Mouse (Mus musculus): ENCODE measurements around the gene Tspan15. TPM values are rescaled to one million over a fixed set of nuclear protein-coding genes. Genes with fewer than 3 reads are reported as not detected.

Tspan15 gene
- 106 and 119 TPM in 2 replicates for polyA plus RNA-seq (2015; fragmentation: Nextera tagmentation; extraction: Ambion mirVana)

DNA sequence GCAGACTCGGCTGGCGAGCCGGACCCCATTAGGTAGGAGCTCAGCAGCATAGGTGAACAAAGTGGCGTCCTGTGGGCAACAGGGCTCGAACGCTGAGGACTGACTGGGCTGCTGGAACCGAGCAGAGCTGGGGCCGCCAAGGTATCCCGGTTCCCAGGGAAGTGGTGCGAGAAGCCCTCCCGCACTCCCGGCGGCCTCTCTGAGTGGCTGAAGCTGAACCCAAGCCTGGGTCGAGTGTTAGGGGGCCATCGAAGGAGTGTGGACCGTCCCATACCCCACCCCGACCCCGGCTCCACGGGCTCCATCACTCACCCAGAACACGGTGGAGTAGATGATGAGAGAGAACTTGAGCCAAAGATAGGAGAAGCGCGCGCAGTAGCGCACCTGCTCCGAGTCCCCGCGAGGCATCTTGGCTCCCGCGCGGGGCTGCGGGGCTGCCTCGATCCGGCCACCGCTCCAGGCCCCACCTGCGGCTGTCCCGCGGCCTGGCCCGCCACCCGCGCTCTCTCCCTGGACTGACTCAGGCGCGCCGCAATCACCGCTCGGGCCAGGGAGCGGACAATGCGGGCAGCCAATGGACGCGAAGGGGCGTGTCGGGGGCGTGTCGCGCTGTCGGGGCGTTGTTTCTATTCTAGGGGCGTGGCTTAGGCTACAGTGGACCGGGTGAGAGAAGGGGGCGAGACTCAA, at the start of gene Tspan15:
Gene Tspan15, minus strand, starts transcription at position 544 of the 687 bp plus-strand sequence.
- Histone ChIP-seq H3K4me2 (replicated peaks; ENCODE audit: low read depth, low read length) (peak within 1 kb of the TSS; percentile 84), H3K27ac (ENCODE audit: low read length) (peak within 1 kb of the TSS; percentile 73), H3K4me1 (ENCODE audit: insufficient read depth, low read depth, low read length) (peaks cover 5% of the 10 kb centered on the region; the same call in 1 of the 2 replicates), H3K36me3 (ENCODE audit: insufficient read depth, low read length) (no peaks in the 10 kb centered on the region), H3K4me3 (ENCODE audit: low read depth, low read length) (peak within 1 kb of the TSS; percentile 61), H3K9ac (replicated peaks; ENCODE audit: low read depth) (peak within 1 kb of the TSS; percentile 59), H3K9me3 (ENCODE audit: low read length) (no peaks in the 10 kb centered on the region), H3K27me3 (replicated peaks; ENCODE audit: insufficient read depth, low read length) (no peaks in the 10 kb centered on the region)
- no peak for TF ChIP-seq EP300 (IDR thresholded peaks at IDR 0.05)
- TF ChIP-seq CTCF (IDR thresholded peaks at IDR 0.05): no peak
- DNase-seq (ENCODE audit: low spot score) (peak; percentile 95), ATAC-seq (peak; percentile 97)
- under 1% methylated on average over 55 of the region's 59 CpGs for WGBS

DNA sequence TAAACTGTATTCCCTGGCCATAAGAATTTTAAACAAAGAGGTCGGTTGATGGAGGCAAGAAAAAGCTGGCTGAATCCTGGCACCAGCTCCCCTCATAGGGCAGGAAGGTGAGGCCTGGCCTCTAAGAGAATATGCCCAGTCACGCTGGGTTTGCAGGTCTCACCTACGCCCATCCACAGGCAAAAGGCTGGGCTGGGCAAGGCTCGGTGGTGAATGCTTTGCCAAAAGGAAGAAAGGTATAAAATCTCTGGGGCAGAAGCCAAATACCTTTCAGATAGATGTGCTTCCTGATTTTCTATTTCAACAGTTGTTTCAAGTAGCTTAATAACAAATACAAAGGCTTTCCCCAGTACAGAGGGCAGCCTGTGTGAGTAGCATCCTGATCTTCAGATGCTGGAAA, 48.6 kb upstream of the Tspan15 start:
- Histone ChIP-seq H3K27ac (ENCODE audit: low read length) (no peak overlapping the region), H3K36me3 (ENCODE audit: insufficient read depth, low read length) (peaks cover 6% of the 10 kb centered on the region), H3K9ac (replicated peaks; ENCODE audit: low read depth) (no peak overlapping the region), H3K4me1 (ENCODE audit: insufficient read depth, low read depth, low read length) (no peaks in the 10 kb centered on the region), H3K4me2 (replicated peaks; ENCODE audit: low read depth, low read length) (no peak overlapping the region), H3K4me3 (ENCODE audit: low read depth, low read length) (no peak overlapping the region), H3K27me3 (replicated peaks; ENCODE audit: insufficient read depth, low read length) (no peaks in the 10 kb centered on the region), H3K9me3 (ENCODE audit: low read length) (no peaks in the 10 kb centered on the region)
- no peak for TF ChIP-seq EP300 (IDR thresholded peaks at IDR 0.05)
- no peak for TF ChIP-seq CTCF (IDR thresholded peaks at IDR 0.05)
- DNase-seq (ENCODE audit: low spot score): no peak
- ATAC-seq: no peak
- 78% methylated on average over 4 of the region's 4 CpGs for WGBS

DNA sequence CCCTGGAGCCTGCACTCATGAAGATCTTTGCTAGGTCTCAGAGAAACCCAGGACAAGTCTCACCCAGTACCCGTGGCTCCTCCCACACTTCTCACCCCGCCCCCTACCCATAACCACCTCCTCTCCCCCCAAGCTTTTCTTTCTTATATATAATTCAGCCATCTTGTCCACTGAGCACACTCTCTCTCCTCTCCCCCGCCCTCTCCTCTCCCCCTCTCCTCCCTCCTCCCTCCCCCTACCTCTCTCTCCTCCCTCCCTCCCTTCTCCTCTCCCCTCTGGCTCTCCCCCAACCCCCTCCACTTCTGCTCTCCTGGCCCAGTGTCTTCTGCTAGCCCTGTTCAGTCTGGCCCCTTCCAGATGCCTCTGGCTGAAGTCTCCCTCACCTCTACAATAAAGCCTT, 48.0 kb upstream of the Tspan15 start:
- no peak for TF ChIP-seq CTCF (IDR thresholded peaks at IDR 0.05)
- TF ChIP-seq EP300 (IDR thresholded peaks at IDR 0.05): no peak
- H3K27me3 ChIP-seq (replicated peaks; ENCODE audit: insufficient read depth, low read length): no peaks in the 10 kb centered on the region
- DNase-seq (ENCODE audit: low spot score): no peak
- ATAC-seq: no peak
- H3K4me2 ChIP-seq (replicated peaks; ENCODE audit: low read depth, low read length): no peak overlapping the region
- no peaks in the 10 kb centered on the region for H3K9me3 ChIP-seq (ENCODE audit: low read length)
- H3K4me1 ChIP-seq (ENCODE audit: insufficient read depth, low read depth, low read length): no peaks in the 10 kb centered on the region
- peaks cover 6% of the 10 kb centered on the region; the same call in 1 of the 2 replicates for H3K36me3 ChIP-seq (ENCODE audit: insufficient read depth, low read length)
- no peak overlapping the region for H3K4me3 ChIP-seq (ENCODE audit: low read depth, low read length)
- 72% methylated on average over 3 of the region's 3 CpGs for WGBS
- no peak overlapping the region for H3K27ac ChIP-seq (ENCODE audit: low read length)
- H3K9ac ChIP-seq (replicated peaks; ENCODE audit: low read depth): no peak overlapping the region

DNA sequence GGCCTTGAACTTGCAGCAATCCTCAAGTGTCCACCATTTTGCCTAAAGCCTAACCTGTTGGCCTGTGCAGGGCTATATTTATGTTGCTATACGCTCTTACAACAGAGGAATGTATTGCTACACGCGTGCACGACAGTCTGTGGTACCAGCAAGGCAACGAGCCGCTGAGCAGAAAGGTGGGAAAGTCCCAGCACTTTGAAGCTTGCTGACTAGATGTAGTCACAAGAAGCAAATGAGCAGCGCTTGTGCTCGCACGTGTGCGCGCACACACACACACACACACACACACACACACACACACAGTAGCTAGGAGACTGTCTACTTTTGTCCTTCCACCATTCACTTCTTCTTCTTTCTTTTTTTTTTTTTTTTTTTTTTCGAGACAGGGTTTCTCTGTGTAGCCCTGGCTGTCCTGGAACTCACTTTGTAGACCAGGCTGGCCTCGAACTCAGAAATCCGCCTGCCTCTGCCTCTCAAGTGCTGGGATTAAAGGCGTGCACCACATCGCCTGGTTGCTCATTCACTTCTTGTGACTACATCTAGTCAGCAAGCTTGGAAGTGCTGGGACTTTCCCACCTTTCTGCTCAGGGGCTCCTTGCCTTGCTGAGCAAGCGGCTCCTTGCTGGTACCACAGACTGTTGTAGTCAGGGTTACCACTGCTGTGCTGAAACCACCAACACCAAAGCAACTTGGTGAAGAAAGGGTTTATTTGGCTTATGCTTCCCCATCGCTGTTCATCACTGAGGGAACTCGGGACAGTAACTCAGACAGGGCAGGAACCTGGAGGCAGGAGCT, 46.6 kb upstream of the Tspan15 start:
- no peak overlapping the region for H3K4me2 ChIP-seq (replicated peaks; ENCODE audit: low read depth, low read length)
- no peak overlapping the region for H3K4me3 ChIP-seq (ENCODE audit: low read depth, low read length)
- DNase-seq (ENCODE audit: low spot score) (no peak), ATAC-seq (no peak)
- H3K9ac ChIP-seq (replicated peaks; ENCODE audit: low read depth): no peak overlapping the region
- 93% methylated on average over 17 of the region's 19 CpGs for WGBS
- H3K36me3 ChIP-seq (ENCODE audit: insufficient read depth, low read length): peaks cover 6% of the 10 kb centered on the region; the same call in 1 of the 2 replicates
- no peak overlapping the region for H3K27ac ChIP-seq (ENCODE audit: low read length)
- no peaks in the 10 kb centered on the region for H3K9me3 ChIP-seq (ENCODE audit: low read length)
- no peaks in the 10 kb centered on the region for H3K4me1 ChIP-seq (ENCODE audit: insufficient read depth, low read depth, low read length)
- TF ChIP-seq CTCF (IDR thresholded peaks at IDR 0.05) (no peak), EP300 (IDR thresholded peaks at IDR 0.05) (no peak)
- no peaks in the 10 kb centered on the region for H3K27me3 ChIP-seq (replicated peaks; ENCODE audit: insufficient read depth, low read length)

DNA sequence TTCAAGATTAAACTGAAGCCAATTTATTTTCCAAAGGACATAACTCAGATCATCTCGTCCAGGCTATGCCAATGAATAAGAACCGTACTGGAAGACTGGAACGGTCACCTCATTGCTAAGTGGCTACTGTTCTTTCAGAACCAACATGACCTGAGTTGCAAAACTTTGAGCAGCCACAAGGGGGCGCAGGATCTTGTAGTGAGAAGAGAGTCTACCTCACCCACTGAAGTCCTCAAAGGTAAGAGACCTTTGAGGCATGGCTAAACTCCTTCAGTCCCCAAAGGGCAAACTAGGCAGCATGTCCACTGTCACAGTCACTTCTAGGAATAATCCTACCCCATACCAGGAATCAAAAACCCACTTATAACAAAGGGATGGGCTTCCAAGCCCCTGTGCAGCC, 44.2 kb upstream of the Tspan15 start:
- H3K9me3 ChIP-seq (ENCODE audit: low read length): no peaks in the 10 kb centered on the region
- no peak for ATAC-seq
- no peak overlapping the region for H3K9ac ChIP-seq (replicated peaks; ENCODE audit: low read depth)
- H3K4me2 ChIP-seq (replicated peaks; ENCODE audit: low read depth, low read length): no peak overlapping the region
- no peaks in the 10 kb centered on the region for H3K27me3 ChIP-seq (replicated peaks; ENCODE audit: insufficient read depth, low read length)
- H3K4me1 ChIP-seq (ENCODE audit: insufficient read depth, low read depth, low read length): no peaks in the 10 kb centered on the region
- peak; percentile 80 for DNase-seq (ENCODE audit: low spot score)
- H3K4me3 ChIP-seq (ENCODE audit: low read depth, low read length): no peak overlapping the region
- no peaks in the 10 kb centered on the region for H3K36me3 ChIP-seq (ENCODE audit: insufficient read depth, low read length)
- WGBS: 17% methylated on average over 4 of the region's 4 CpGs
- TF ChIP-seq EP300 (IDR thresholded peaks at IDR 0.05) (no peak), CTCF (IDR thresholded peaks at IDR 0.05) (peak; percentile 92)
- H3K27ac ChIP-seq (ENCODE audit: low read length): no peak overlapping the region

DNA sequence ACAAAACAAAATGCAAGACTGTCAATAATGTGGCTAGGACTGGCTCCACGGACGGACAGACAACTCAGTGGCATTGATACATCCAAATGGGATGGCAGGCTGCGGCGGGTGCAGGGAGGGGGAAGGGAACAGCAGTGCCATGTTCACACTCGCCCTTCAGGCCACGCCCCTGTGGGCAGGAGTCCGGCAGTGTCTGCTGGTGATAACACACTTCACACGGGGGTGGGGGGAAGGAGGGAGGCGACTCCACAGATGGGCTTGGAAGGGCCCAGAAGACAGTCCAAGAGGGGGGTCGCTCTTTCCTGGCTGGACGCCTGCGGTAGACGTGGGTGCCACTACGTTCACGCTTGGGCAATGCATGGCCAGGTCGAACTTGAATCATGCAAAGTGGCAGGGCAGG, 38.2 kb upstream of the Tspan15 start:
- Histone ChIP-seq H3K36me3 (ENCODE audit: insufficient read depth, low read length) (no peaks in the 10 kb centered on the region), H3K27ac (ENCODE audit: low read length) (no peak overlapping the region), H3K4me1 (ENCODE audit: insufficient read depth, low read depth, low read length) (no peaks in the 10 kb centered on the region), H3K27me3 (replicated peaks; ENCODE audit: insufficient read depth, low read length) (no peaks in the 10 kb centered on the region), H3K4me2 (replicated peaks; ENCODE audit: low read depth, low read length) (no peak overlapping the region), H3K9ac (replicated peaks; ENCODE audit: low read depth) (no peak overlapping the region), H3K9me3 (ENCODE audit: low read length) (no peaks in the 10 kb centered on the region), H3K4me3 (ENCODE audit: low read depth, low read length) (no peak overlapping the region)
- DNase-seq (ENCODE audit: low spot score) (no peak), ATAC-seq (no peak)
- WGBS: 57% methylated on average over 16 of the region's 16 CpGs
- no peak for TF ChIP-seq EP300 (IDR thresholded peaks at IDR 0.05)
- no peak for TF ChIP-seq CTCF (IDR thresholded peaks at IDR 0.05)
